Mouse (Mus musculus) B cell, adult (primary cell): Measurements from ENCODE around the gene Gimap1. TPM values are rescaled to one million over a fixed set of nuclear protein-coding genes. Genes with fewer than 3 reads are reported as not detected.

Experiments
- total RNA-seq: library from RNA; stranded (reverse); gene quantifications from 4 replicates; pipeline ENCODE4 v1.2.4, GENCODE M21; 2023; ENCODE audit not compliant: inconsistent age

Gimap1 gene
- total RNA-seq = 126 to 141 TPM (median 129 TPM) in 4 replicates

DNA sequence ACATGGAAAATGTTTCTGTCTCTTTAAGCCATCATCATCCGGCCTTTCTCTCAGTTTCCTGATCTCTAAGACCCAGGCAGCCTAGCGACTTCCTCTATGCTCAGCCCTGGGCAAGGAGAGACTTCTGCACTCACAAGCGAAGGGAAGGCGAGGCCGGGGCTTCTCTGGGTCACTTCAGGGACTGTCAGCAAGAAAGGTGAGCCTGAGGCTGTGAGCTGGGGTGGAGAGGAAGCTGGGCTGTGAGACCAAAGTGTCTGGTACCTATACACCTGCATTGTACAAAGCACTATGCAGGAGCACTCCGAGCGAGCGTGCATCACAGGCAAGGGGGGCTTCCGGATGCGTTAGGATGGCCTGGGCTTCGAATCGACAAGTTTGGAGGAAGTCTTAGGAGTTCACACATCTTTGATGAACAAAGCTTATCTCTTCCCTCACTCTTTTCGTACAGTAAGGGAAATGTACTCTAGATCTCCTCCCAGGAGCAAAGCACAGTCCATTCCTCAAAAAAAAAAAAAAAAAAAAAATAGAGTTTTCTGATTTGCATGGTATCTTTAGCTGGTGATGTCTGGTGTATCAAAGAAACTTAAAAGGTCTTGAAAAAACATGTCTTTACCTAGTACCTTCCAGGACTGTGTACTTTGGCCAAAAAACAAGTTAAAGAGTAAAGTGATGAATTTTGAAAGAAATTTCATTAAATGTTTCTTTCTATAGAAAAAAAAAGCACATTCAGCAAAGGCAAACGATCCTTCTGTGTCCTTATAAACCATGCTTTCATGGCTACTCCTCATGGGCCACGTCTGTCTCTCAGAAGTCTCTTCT, at the start of gene Gimap1:
Gimap1 (plus strand) TSS at position 94 of the 819 bp plus-strand sequence.

DNA sequence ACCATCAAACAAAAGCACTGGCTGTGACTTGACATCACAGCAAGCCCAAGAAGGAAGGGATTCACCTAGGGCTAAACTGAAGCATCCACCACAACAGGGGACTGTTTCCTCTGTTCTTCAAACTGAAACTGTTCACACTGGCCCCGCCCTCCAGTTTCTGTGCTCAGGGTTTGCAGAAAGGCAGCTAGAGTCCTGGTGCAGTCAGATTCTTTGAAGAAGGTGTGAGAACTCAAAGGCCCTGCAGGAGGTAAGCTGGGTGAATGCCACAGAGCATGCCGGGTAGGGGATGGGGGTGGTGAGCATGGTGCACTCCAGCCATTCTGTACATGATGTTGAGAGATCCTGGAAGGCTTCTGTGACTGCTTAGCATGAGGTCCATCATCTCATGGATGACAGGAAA, 20.4 kb upstream of the Gimap1 start, which contains the start of the genes Gm28053 and Gimap7:
Gm28053 (plus strand) TSS at position 153 of the 400 bp plus-strand sequence.
Gimap7 (plus strand) TSS at position 167 of the 400 bp plus-strand sequence.

DNA sequence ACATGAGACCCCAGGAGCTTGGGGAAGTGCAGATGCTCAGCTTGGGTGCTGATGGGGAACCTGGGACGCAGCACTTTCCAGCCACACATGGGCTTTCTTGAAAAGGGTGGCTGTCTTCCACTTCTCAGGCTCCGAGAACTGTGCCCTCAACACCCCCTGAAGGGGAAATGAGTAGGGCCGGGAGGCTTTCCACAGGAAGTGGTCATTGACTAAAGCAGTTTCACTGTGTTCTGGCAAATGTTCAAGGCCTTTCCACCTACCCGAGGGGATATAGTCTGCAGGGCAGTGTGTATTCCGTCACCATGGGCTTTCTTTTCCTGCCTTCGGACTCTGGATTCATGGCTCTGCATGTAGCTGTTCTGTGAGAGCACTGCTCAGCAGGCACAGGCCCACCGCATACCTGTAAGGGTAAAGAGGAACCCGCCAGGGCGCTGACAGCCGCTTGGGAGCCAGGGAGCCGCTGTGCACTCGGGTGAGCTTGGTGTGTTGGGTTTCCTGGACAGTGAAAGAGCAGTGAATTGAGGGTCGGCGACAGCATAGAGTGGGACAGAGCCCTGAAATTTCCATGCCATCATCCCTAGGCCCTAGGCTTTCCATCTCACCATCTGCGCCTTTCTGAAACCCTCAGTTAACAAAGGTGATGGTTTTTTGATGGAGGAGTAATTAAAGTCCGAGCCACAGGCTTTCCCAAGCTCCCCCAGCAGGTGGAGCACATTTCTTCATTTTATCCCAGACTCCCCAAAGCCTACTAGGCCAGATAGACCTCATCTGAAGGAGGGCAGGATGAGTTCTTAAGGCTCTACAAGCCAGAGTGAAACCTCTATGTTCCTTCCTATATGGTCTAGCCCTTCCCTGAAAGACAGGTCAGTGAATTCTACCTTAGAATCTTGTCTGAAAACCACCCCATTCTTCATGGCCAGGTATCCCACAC, 7.4 kb downstream of the Gimap1 start, which contains the start of gene Gimap5:
Gimap5 (plus strand) TSS at position 239 of the 931 bp plus-strand sequence.

DNA sequence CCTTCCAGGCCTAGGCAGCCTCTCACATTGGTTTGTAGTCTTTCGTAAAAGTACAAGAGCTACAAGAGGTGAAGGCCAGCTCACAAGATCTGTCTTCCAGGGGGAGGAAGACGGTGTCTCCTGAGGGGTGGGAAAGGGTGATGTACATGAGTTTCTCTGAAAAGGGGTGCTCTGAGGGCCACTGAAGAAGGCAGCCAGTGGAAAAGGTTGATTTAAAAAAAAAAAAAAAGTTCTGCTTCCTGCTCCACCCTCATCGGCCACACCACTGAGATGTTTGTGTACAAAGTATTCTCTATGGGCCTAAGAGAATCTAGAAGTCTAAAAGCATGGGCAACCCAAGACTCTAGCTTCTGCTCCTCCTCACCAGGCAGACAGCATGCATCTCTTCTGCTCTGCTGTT, 31.8 kb downstream of the Gimap1 start, which contains the start of gene Gimap3:
Gimap3 (minus strand) TSS at position 156 of the 400 bp plus-strand sequence.

Other genes starting within 250 kb of the Gimap1 start
- 0.32 to 0.75 TPM (median 0.61 TPM) in 3 of 4 replicates, not detected in the other for gene Atp6v0e2, start 201.4 kb upstream of the Gimap1 start, total RNA-seq
- gene Lrrc61, start 184.3 kb upstream of the Gimap1 start, total RNA-seq = 39.5 to 55.2 TPM (median 49.9 TPM) in 4 replicates
- gene Rarres2, start 166.3 kb upstream of the Gimap1 start, total RNA-seq = 0.67 to 1.1 TPM in 2 of 4 replicates, not detected in the others
- gene Gm45021, start 149.4 kb upstream of the Gimap1 start, total RNA-seq = not detected in 4 replicates
- gene Repin1, start 145.2 kb upstream of the Gimap1 start, total RNA-seq = 5.2 to 8.2 TPM (median 6.7 TPM) in 4 replicates
- gene Gm44965, start 145.1 kb upstream of the Gimap1 start, total RNA-seq = not detected in 4 replicates
- 2.8 to 5.2 TPM (median 4.7 TPM) in 4 replicates for gene Zfp775, start 137.0 kb upstream of the Gimap1 start, total RNA-seq
- gene AI854703, start 112.3 kb upstream of the Gimap1 start, total RNA-seq = 0.38 to 0.63 TPM in 2 of 4 replicates, not detected in the others
- 120 to 133 TPM (median 129 TPM) in 4 replicates for gene Gimap8, start 91.8 kb upstream of the Gimap1 start, total RNA-seq
- gene Gimap9, start 62.9 kb upstream of the Gimap1 start, total RNA-seq = 45.6 to 56.3 TPM (median 52.6 TPM) in 4 replicates
- 121 to 147 TPM (median 131 TPM) in 4 replicates for gene Gimap4, start 54.5 kb upstream of the Gimap1 start, total RNA-seq
- gene Gimap6, start 30.8 kb upstream of the Gimap1 start, total RNA-seq = 1,137 to 1,196 TPM (median 1,166 TPM) in 4 replicates
- 29.2 to 49.2 TPM (median 39.8 TPM) in 4 replicates for gene Gm28053, start 20.4 kb upstream of the Gimap1 start, total RNA-seq
- 87.3 to 98.8 TPM (median 97.6 TPM) in 4 replicates for gene Gimap7, start 20.4 kb upstream of the Gimap1 start, total RNA-seq
- 106 to 120 TPM (median 116 TPM) in 4 replicates for gene Gimap5, start 7.1 kb downstream of the Gimap1 start, total RNA-seq
- gene Gimap3, start 31.8 kb downstream of the Gimap1 start, total RNA-seq = 168 to 194 TPM (median 174 TPM) in 4 replicates
- 0.61 to 2.8 TPM (median 1.3 TPM) in 4 replicates for gene Tmem176a, start 101.9 kb downstream of the Gimap1 start, total RNA-seq
- gene Tmem176b, start 102.4 kb downstream of the Gimap1 start, total RNA-seq = 0.58 to 4.3 TPM (median 2.2 TPM) in 4 replicates
- gene Aoc1, start 133.8 kb downstream of the Gimap1 start, total RNA-seq = not detected in 4 replicates
- gene 1600015I10Rik, start 190.8 kb downstream of the Gimap1 start, total RNA-seq = not detected in 4 replicates
- not detected in 4 replicates for gene Doxl2, start 235.9 kb downstream of the Gimap1 start, total RNA-seq
- gene Svs1, start 247.8 kb downstream of the Gimap1 start, total RNA-seq = not detected in 4 replicates